Mouse (Mus musculus) erythroblast, embryonic 14.5 days (primary cell): ENCODE data around the gene Igf2bp2. TPM values are rescaled to one million over a fixed set of nuclear protein-coding genes. Genes with fewer than 3 reads are reported as not detected.

Experiments
- H3K27me3 ChIP-seq: 2 replicates; pipeline ENCODE4 v1.6.1; 2012; ENCODE audit warnings: inconsistent platforms; ENCODE audit not compliant: control insufficient read depth
- H3K36me3 ChIP-seq: 2 replicates; pipeline ENCODE4 v1.6.1; 2012; ENCODE audit warnings: mild to moderate bottlenecking, inconsistent platforms; ENCODE audit not compliant: control insufficient read depth
- H3K4me1 ChIP-seq: 2 replicates; pipeline ENCODE4 v1.6.1; 2012; ENCODE audit warnings: inconsistent platforms; ENCODE audit not compliant: control insufficient read depth
- H3K4me3 ChIP-seq: replicated peaks from 2 replicates; pipeline ENCODE3; 2012; ENCODE audit warnings: moderate library complexity, mild to moderate bottlenecking, inconsistent platforms
- H3K9me3 ChIP-seq: 2 replicates; pipeline ENCODE4 v1.6.1; 2012; ENCODE audit warnings: low read length, inconsistent platforms, mixed read lengths; ENCODE audit not compliant: control insufficient read depth
- GATA1 ChIP-seq: IDR thresholded peaks from 2 replicates; pipeline ENCODE4 v1.6.1; 2012; ENCODE audit warnings: low read length, inconsistent platforms, mixed read lengths
- TAL1 ChIP-seq: IDR thresholded peaks from 3 replicates; pipeline ENCODE4 v1.6.1; 2012; ENCODE audit warnings: low read length, inconsistent platforms, mixed read lengths
- polyA plus RNA-seq: library from polyadenylated mRNA; stranded (reverse); fragments of >175 nt; gene quantifications from 2 replicates; pipeline ENCODE4 v1.2.3, GENCODE M21; 2012

Igf2bp2 gene
- polyA plus RNA-seq, 1 experiment: 0.22 TPM

- H3K4me3 ChIP-seq: no peak overlapping the region
- no peak for TF ChIP-seq TAL1
- TF ChIP-seq GATA1: no peak
- H3K27me3 ChIP-seq: no peaks in the 10 kb centered on the region
- no peaks in the 10 kb centered on the region for H3K36me3 ChIP-seq
- no peaks in the 10 kb centered on the region for H3K9me3 ChIP-seq
- no peaks in the 10 kb centered on the region; the same call in 1 of the 2 replicates for H3K4me1 ChIP-seq
Observed at GRCm38 (mm10) chr16:22097659-22098058, 65.4 kb downstream of the Igf2bp2 start.

GRCm38 (mm10) chr16:22095751-22096150 is 67.3 kb downstream of the Igf2bp2 start:
- no peak overlapping the region for H3K4me3 ChIP-seq
- TF ChIP-seq GATA1 (no peak), TAL1 (no peak)
- H3K27me3 ChIP-seq: no peaks in the 10 kb centered on the region
- H3K9me3 ChIP-seq: no peaks in the 10 kb centered on the region
- no peaks in the 10 kb centered on the region; the same call in 1 of the 2 replicates for H3K4me1 ChIP-seq
- H3K36me3 ChIP-seq: no peaks in the 10 kb centered on the region

- H3K4me3 ChIP-seq: no peak overlapping the region
- no peaks in the 10 kb centered on the region for H3K27me3 ChIP-seq
- TF ChIP-seq TAL1 (no peak), GATA1 (no peak)
Observed at GRCm38 (mm10) chr16:22091255-22091783, 71.8 kb downstream of the Igf2bp2 start.

GRCm38 (mm10) chr16:22085411-22085810 is 77.7 kb downstream of the Igf2bp2 start:
- no peak overlapping the region for H3K4me3 ChIP-seq
- no peaks in the 10 kb centered on the region for H3K9me3 ChIP-seq
- H3K4me1 ChIP-seq: no peaks in the 10 kb centered on the region
- no peaks in the 10 kb centered on the region; the same call in 1 of the 2 replicates for H3K36me3 ChIP-seq
- no peaks in the 10 kb centered on the region for H3K27me3 ChIP-seq
- TF ChIP-seq TAL1 (no peak), GATA1 (no peak)

More at GRCm38 (mm10) chr16:22091255-22091783, 71.8 kb downstream of the Igf2bp2 start:
- no peaks in the 10 kb centered on the region; the same call in 1 of the 2 replicates for H3K4me1 ChIP-seq
- H3K36me3 ChIP-seq: no peaks in the 10 kb centered on the region
- H3K9me3 ChIP-seq: no peaks in the 10 kb centered on the region

GRCm38 (mm10) chr16:22080125-22080710 is 82.9 kb downstream of the Igf2bp2 start:
- TF ChIP-seq GATA1 (no peak), TAL1 (no peak)
- Histone ChIP-seq H3K9me3 (no peaks in the 10 kb centered on the region), H3K4me1 (no peaks in the 10 kb centered on the region), H3K4me3 (no peak overlapping the region), H3K27me3 (no peaks in the 10 kb centered on the region), H3K36me3 (peaks cover 2% of the 10 kb centered on the region; the same call in 1 of the 2 replicates)

GRCm38 (mm10) chr16:22076620-22076941 is 86.5 kb downstream of the Igf2bp2 start:
- no peak for TF ChIP-seq GATA1
- no peak for TF ChIP-seq TAL1
- H3K4me1 ChIP-seq: no peaks in the 10 kb centered on the region
- H3K27me3 ChIP-seq: no peaks in the 10 kb centered on the region
- H3K9me3 ChIP-seq: no peaks in the 10 kb centered on the region
- no peak overlapping the region for H3K4me3 ChIP-seq
- H3K36me3 ChIP-seq: peaks cover 2% of the 10 kb centered on the region; the same call in 1 of the 2 replicates

- Histone ChIP-seq H3K36me3 (peaks cover 2% of the 10 kb centered on the region; the same call in 1 of the 2 replicates), H3K4me1 (no peaks in the 10 kb centered on the region), H3K27me3 (no peaks in the 10 kb centered on the region), H3K4me3 (no peak overlapping the region), H3K9me3 (no peaks in the 10 kb centered on the region)
- TF ChIP-seq GATA1 (no peak), TAL1 (no peak)
Observed at GRCm38 (mm10) chr16:22075829-22076619, 87.1 kb downstream of the Igf2bp2 start.

- no peaks in the 10 kb centered on the region for H3K4me1 ChIP-seq
- no peak overlapping the region for H3K4me3 ChIP-seq
- H3K36me3 ChIP-seq: peaks cover 2% of the 10 kb centered on the region; the same call in 1 of the 2 replicates
- H3K9me3 ChIP-seq: no peaks in the 10 kb centered on the region
- no peaks in the 10 kb centered on the region for H3K27me3 ChIP-seq
- TF ChIP-seq GATA1 (no peak), TAL1 (no peak)
Observed at GRCm38 (mm10) chr16:22075067-22075466, 88.0 kb downstream of the Igf2bp2 start.

GRCm38 (mm10) chr16:22071361-22071760 is 91.7 kb downstream of the Igf2bp2 start:
- no peaks in the 10 kb centered on the region for H3K9me3 ChIP-seq
- peaks cover 2% of the 10 kb centered on the region; the same call in 1 of the 2 replicates for H3K36me3 ChIP-seq
- TF ChIP-seq TAL1 (no peak), GATA1 (no peak)
- no peaks in the 10 kb centered on the region for H3K27me3 ChIP-seq
- no peak overlapping the region for H3K4me3 ChIP-seq
- no peaks in the 10 kb centered on the region for H3K4me1 ChIP-seq
